Mouse (Mus musculus): ENCODE data around the gene Atpif1. TPM values are rescaled to one million over a fixed set of nuclear protein-coding genes. Genes with fewer than 3 reads are reported as not detected.

The Atpif1 gene
- 59.5 and 87.1 TPM in 2 replicates for total RNA-seq (2014; rRNA removed)
- polyA plus RNA-seq (2012; rRNA removed) = 25.9 and 26.2 TPM in 2 replicates

GRCm38 (mm10) chr4:132532981-132533916 lies at the start of gene Atpif1:
Gene Atpif1, minus strand, starts transcription at chr4:132533659.
- peak; percentile 90 for DNase-seq (ENCODE audit: extremely low read depth, low read depth, low spot score)
- Histone ChIP-seq H3K79me2 (ENCODE audit: control insufficient read depth, insufficient read depth, low read length) (peaks cover 17% of the 10 kb centered on the region), H3K27ac (replicated peaks; ENCODE audit: insufficient read depth, low read depth, low read length) (peak within 1 kb of the TSS; percentile 25), H3K4me1 (ENCODE audit: control insufficient read depth, insufficient read depth, low read length) (peaks cover 18% of the 10 kb centered on the region; the same call in 1 of the 2 replicates), H3K9ac (ENCODE audit: low read depth, low read length) (peak within 1 kb of the TSS; percentile 65), H3K27me3 (ENCODE audit: control insufficient read depth, insufficient read depth, low read length) (no peaks in the 10 kb centered on the region), H3K4me3 (ENCODE audit: insufficient read depth, low read depth, low read length) (peak within 1 kb of the TSS; percentile 68), H3K36me3 (ENCODE audit: control insufficient read depth, insufficient read depth, low read length) (peaks cover 5% of the 10 kb centered on the region; the same call in 1 of the 2 replicates)
- no peak for TF ChIP-seq CTCF (IDR thresholded peaks at IDR 0.05; ENCODE audit: low read depth, low read length)
- 0 out of 2 replicates have a peak, but pooled peaks have one; percentile 42 for TF ChIP-seq POLR2A (IDR thresholded peaks at IDR 0.05; ENCODE audit: extremely low read depth, insufficient read depth, low read length)
- under 1% methylated on average over 63 of the region's 63 CpGs for WGBS

- no peaks in the 10 kb centered on the region for H3K36me3 ChIP-seq (ENCODE audit: control insufficient read depth, insufficient read depth, low read length)
- 96% methylated on average over 1 of the region's 1 CpGs for WGBS
Measured at GRCm38 (mm10) chr4:132574809-132575347, 41.4 kb upstream of the Atpif1 start.

GRCm38 (mm10) chr4:132573327-132573726 lies 39.9 kb upstream of the Atpif1 start:
- peak; percentile 27 for DNase-seq (ENCODE audit: extremely low read depth, low read depth, low spot score)

More at GRCm38 (mm10) chr4:132574809-132575347, 41.4 kb upstream of the Atpif1 start:
- no peak for DNase-seq (ENCODE audit: extremely low read depth, low read depth, low spot score)
- Histone ChIP-seq H3K27me3 (ENCODE audit: control insufficient read depth, insufficient read depth, low read length) (no peaks in the 10 kb centered on the region), H3K27ac (replicated peaks; ENCODE audit: insufficient read depth, low read depth, low read length) (no peak overlapping the region), H3K9ac (ENCODE audit: low read depth, low read length) (no peak overlapping the region), H3K79me2 (ENCODE audit: control insufficient read depth, insufficient read depth, low read length) (no peaks in the 10 kb centered on the region), H3K4me1 (ENCODE audit: control insufficient read depth, insufficient read depth, low read length) (no peaks in the 10 kb centered on the region), H3K4me3 (ENCODE audit: insufficient read depth, low read depth, low read length) (no peak overlapping the region)
- TF ChIP-seq CTCF (IDR thresholded peaks at IDR 0.05; ENCODE audit: low read depth, low read length) (no peak), POLR2A (IDR thresholded peaks at IDR 0.05; ENCODE audit: extremely low read depth, insufficient read depth, low read length) (no peak)

GRCm38 (mm10) chr4:132571190-132571589 lies 37.7 kb upstream of the Atpif1 start:
- Histone ChIP-seq H3K4me3 (ENCODE audit: insufficient read depth, low read depth, low read length) (no peak overlapping the region), H3K4me1 (ENCODE audit: control insufficient read depth, insufficient read depth, low read length) (no peaks in the 10 kb centered on the region), H3K36me3 (ENCODE audit: control insufficient read depth, insufficient read depth, low read length) (no peaks in the 10 kb centered on the region), H3K79me2 (ENCODE audit: control insufficient read depth, insufficient read depth, low read length) (no peaks in the 10 kb centered on the region), H3K9ac (ENCODE audit: low read depth, low read length) (no peak overlapping the region), H3K27me3 (ENCODE audit: control insufficient read depth, insufficient read depth, low read length) (no peaks in the 10 kb centered on the region), H3K27ac (replicated peaks; ENCODE audit: insufficient read depth, low read depth, low read length) (peak overlapping the region; percentile 15; the same call in 1 of the 2 replicates)
- WGBS = 88% methylated on average over 9 of the region's 9 CpGs
- TF ChIP-seq CTCF (IDR thresholded peaks at IDR 0.05; ENCODE audit: low read depth, low read length) (no peak), POLR2A (IDR thresholded peaks at IDR 0.05; ENCODE audit: extremely low read depth, insufficient read depth, low read length) (no peak)
- peak; percentile 32 for DNase-seq (ENCODE audit: extremely low read depth, low read depth, low spot score)

More at GRCm38 (mm10) chr4:132573327-132573726, 39.9 kb upstream of the Atpif1 start:
- H3K36me3 ChIP-seq (ENCODE audit: control insufficient read depth, insufficient read depth, low read length) = no peaks in the 10 kb centered on the region
- H3K27ac ChIP-seq (replicated peaks; ENCODE audit: insufficient read depth, low read depth, low read length) = no peak overlapping the region
- H3K79me2 ChIP-seq (ENCODE audit: control insufficient read depth, insufficient read depth, low read length) = no peaks in the 10 kb centered on the region
- TF ChIP-seq POLR2A (IDR thresholded peaks at IDR 0.05; ENCODE audit: extremely low read depth, insufficient read depth, low read length) (no peak), CTCF (IDR thresholded peaks at IDR 0.05; ENCODE audit: low read depth, low read length) (no peak)
- H3K4me3 ChIP-seq (ENCODE audit: insufficient read depth, low read depth, low read length) = no peak overlapping the region
- 63% methylated on average over 11 of the region's 11 CpGs for WGBS
- no peaks in the 10 kb centered on the region for H3K27me3 ChIP-seq (ENCODE audit: control insufficient read depth, insufficient read depth, low read length)
- H3K4me1 ChIP-seq (ENCODE audit: control insufficient read depth, insufficient read depth, low read length) = no peaks in the 10 kb centered on the region
- H3K9ac ChIP-seq (ENCODE audit: low read depth, low read length) = no peak overlapping the region

GRCm38 (mm10) chr4:132569115-132569514 lies 35.7 kb upstream of the Atpif1 start:
- Histone ChIP-seq H3K79me2 (ENCODE audit: control insufficient read depth, insufficient read depth, low read length) (no peaks in the 10 kb centered on the region), H3K27ac (replicated peaks; ENCODE audit: insufficient read depth, low read depth, low read length) (no peak overlapping the region), H3K27me3 (ENCODE audit: control insufficient read depth, insufficient read depth, low read length) (no peaks in the 10 kb centered on the region), H3K4me1 (ENCODE audit: control insufficient read depth, insufficient read depth, low read length) (no peaks in the 10 kb centered on the region), H3K4me3 (ENCODE audit: insufficient read depth, low read depth, low read length) (no peak overlapping the region), H3K36me3 (ENCODE audit: control insufficient read depth, insufficient read depth, low read length) (no peaks in the 10 kb centered on the region), H3K9ac (ENCODE audit: low read depth, low read length) (no peak overlapping the region)
- DNase-seq (ENCODE audit: extremely low read depth, low read depth, low spot score) = no peak
- WGBS = 95% methylated on average over 5 of the region's 5 CpGs
- TF ChIP-seq CTCF (IDR thresholded peaks at IDR 0.05; ENCODE audit: low read depth, low read length) (peak; percentile 33), POLR2A (IDR thresholded peaks at IDR 0.05; ENCODE audit: extremely low read depth, insufficient read depth, low read length) (no peak)
